Mouse (Mus musculus) fat pad, adult 2 months (tissue): Measurements from ENCODE around the gene Ppp4r4.
"Not testable (repeated sequence)": the region's sequence is repeated elsewhere in the genome, so short reads cannot be mapped to it uniquely, and the experiment has no call there.

ENCODE experiments used
- DNase-seq: peaks from one replicate; pipeline ENCODE4 v3.0.0-alpha.2; 2011; ENCODE audit warnings: low read depth, low spot score; ENCODE audit errors: extremely low read depth

Ppp4r4 gene

GRCm38 (mm10) chr12:103532649-103533395 lies 739 bp downstream of the Ppp4r4 start:
- DNase-seq = no peak

GRCm38 (mm10) chr12:103540429-103540828 lies 8.3 kb downstream of the Ppp4r4 start:
- no peak for DNase-seq

GRCm38 (mm10) chr12:103543351-103543750 lies 11.3 kb downstream of the Ppp4r4 start:
- DNase-seq = no peak

- DNase-seq = no peak
These were observed 12.1 kb downstream of the Ppp4r4 start for GRCm38 (mm10) chr12:103544213-103544612.

- no peak for DNase-seq
These were observed 15.4 kb downstream of the Ppp4r4 start for GRCm38 (mm10) chr12:103547438-103547837.

GRCm38 (mm10) chr12:103548526-103548925 lies 16.4 kb downstream of the Ppp4r4 start:
- DNase-seq = no peak

- DNase-seq = no peak
These were observed 18.0 kb downstream of the Ppp4r4 start for GRCm38 (mm10) chr12:103550047-103550446.

- DNase-seq = no peak
These were observed 19.3 kb downstream of the Ppp4r4 start for GRCm38 (mm10) chr12:103551422-103551821.

- DNase-seq = no peak
These were observed 20.4 kb downstream of the Ppp4r4 start for GRCm38 (mm10) chr12:103552506-103552905.

GRCm38 (mm10) chr12:103553497-103553896 lies 21.4 kb downstream of the Ppp4r4 start:
- no peak for DNase-seq

GRCm38 (mm10) chr12:103556856-103557255 lies 24.8 kb downstream of the Ppp4r4 start:
- DNase-seq = peak; percentile 79

- DNase-seq = no peak
These were observed 32.6 kb downstream of the Ppp4r4 start for GRCm38 (mm10) chr12:103564726-103565125.

GRCm38 (mm10) chr12:103565151-103565550 lies 33.1 kb downstream of the Ppp4r4 start:
- no peak for DNase-seq

- DNase-seq = no peak
These were observed 35.0 kb downstream of the Ppp4r4 start for GRCm38 (mm10) chr12:103567129-103567528.

GRCm38 (mm10) chr12:103569690-103570089 lies 37.6 kb downstream of the Ppp4r4 start:
- no peak for DNase-seq

- DNase-seq = not testable (repeated sequence)
These were observed 46.1 kb downstream of the Ppp4r4 start for GRCm38 (mm10) chr12:103578148-103578547.

- DNase-seq = no peak
These were observed 51.7 kb downstream of the Ppp4r4 start for GRCm38 (mm10) chr12:103583771-103584170.

GRCm38 (mm10) chr12:103598411-103598810 lies 66.3 kb downstream of the Ppp4r4 start:
- DNase-seq = no peak

- no peak for DNase-seq
These were observed 68.3 kb downstream of the Ppp4r4 start for GRCm38 (mm10) chr12:103600364-103600763.

GRCm38 (mm10) chr12:103601839-103602238 lies 69.8 kb downstream of the Ppp4r4 start:
- DNase-seq = no peak

- no peak for DNase-seq
These were observed 83.1 kb downstream of the Ppp4r4 start for GRCm38 (mm10) chr12:103615141-103615540.

GRCm38 (mm10) chr12:103615734-103616133 lies 83.7 kb downstream of the Ppp4r4 start:
- DNase-seq = no peak

GRCm38 (mm10) chr12:103616860-103617261 lies 84.8 kb downstream of the Ppp4r4 start:
- no peak for DNase-seq
